Mouse (Mus musculus): ENCODE measurements around the gene Sel1l3. TPM values are rescaled to one million over a fixed set of nuclear protein-coding genes. Genes with fewer than 3 reads are reported as not detected.

Sel1l3 gene
- polyA plus RNA-seq, 1 experiment from 2014 or later, result 1.0 TPM

DNA sequence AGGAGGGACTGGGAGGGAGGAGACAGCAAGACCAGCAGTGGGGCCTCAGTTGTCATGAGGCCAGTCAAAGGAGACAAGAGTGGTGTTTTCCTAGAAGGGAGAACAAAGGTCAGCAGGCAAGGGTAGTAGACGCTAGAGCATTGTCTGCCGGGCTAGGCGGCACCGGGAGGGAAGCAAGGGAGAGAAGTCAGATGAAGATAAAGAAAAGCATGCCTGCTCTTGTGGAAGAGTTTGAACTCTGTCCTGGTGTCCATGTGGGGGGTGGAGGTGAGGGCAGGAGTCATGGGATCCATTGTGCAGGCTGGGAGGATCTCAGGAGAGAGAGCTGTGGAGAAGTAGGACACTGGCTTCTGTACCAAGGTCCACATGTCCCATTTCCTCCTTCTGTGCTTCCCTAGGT is 135.3 kb downstream of the Sel1l3 start:
- Histone ChIP-seq H3K4me3 (no peak overlapping the region), H3K4me1 (no peaks in the 10 kb centered on the region), H3K36me3 (no peaks in the 10 kb centered on the region), H3K9me3 (no peaks in the 10 kb centered on the region), H3K4me2 (no peak overlapping the region), H3K9ac (no peak overlapping the region), H3K27me3 (replicated peaks) (no peaks in the 10 kb centered on the region), H3K27ac (replicated peaks) (no peak overlapping the region)
- WGBS, result 31% methylated on average over 4 of the region's 4 CpGs
- no peak for ATAC-seq (ENCODE audit: extremely low read depth, insufficient number of reproducible peaks, low FRiP score, low TSS enrichment)

DNA sequence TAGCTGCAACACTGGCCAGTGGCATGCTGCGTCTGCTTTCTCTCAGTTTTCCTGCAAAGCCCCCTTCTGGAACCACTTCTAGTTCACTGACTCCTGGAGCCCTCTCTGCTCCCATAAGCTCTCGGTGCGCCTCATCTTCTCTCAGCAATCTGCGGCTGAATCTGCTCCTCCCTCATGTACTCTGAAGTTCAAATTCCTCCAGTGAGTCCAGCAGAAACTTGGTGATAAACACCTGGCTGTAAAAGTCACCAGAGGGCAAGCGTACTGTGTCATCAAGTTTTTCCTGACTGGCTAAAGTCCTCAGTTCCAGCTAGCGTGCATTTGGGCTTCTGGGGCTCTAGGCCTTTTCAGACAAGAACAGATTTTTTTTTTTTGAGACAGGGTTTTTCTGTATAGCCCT is 139.2 kb downstream of the Sel1l3 start:
- Histone ChIP-seq H3K4me2 (no peak overlapping the region), H3K9ac (no peak overlapping the region), H3K9me3 (no peaks in the 10 kb centered on the region), H3K27me3 (replicated peaks) (no peaks in the 10 kb centered on the region), H3K27ac (replicated peaks) (no peak overlapping the region), H3K4me3 (no peak overlapping the region), H3K4me1 (no peaks in the 10 kb centered on the region), H3K36me3 (no peaks in the 10 kb centered on the region)
- WGBS, result 50% methylated on average over 6 of the region's 6 CpGs
- ATAC-seq (ENCODE audit: extremely low read depth, insufficient number of reproducible peaks, low FRiP score, low TSS enrichment), result no peak

DNA sequence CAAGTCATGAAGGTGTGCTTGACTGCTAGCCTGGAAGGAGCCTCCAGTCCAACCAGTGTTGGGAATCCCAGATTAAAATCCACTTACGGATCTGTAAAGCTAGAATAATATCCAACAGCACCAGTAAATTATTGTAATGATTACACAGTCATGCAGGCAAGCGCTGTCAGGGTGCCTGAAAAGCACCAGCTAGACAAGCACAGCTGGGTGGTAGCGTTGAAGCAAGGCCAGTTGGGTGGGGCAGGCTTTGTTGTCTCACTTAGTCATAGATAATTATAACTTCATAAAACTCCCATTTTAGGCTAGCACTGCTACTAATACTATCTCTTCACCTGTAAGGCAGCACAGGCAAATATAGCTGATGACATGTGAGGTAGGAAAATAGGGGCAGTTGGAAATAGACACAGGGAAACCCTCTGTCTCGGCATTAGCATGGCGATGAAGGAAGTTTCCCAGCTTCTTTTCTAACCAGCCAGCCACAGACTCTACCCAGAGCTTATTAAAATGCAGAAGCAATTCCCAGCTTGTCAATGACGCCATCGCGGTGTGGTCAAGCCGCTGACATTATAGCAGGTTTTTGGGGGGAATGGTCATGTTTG is 152.1 kb downstream of the Sel1l3 start:
- no peak overlapping the region for H3K27ac ChIP-seq (replicated peaks)
- no peak for ATAC-seq (ENCODE audit: extremely low read depth, insufficient number of reproducible peaks, low FRiP score, low TSS enrichment)
- H3K9me3 ChIP-seq, result no peaks in the 10 kb centered on the region
- WGBS, result 83% methylated on average over 9 of the region's 9 CpGs
- H3K4me3 ChIP-seq, result no peak overlapping the region
- no peak overlapping the region for H3K4me2 ChIP-seq
- H3K4me1 ChIP-seq, result peaks cover 9% of the 10 kb centered on the region
- no peak overlapping the region for H3K9ac ChIP-seq
- no peaks in the 10 kb centered on the region for H3K36me3 ChIP-seq
- H3K27me3 ChIP-seq (replicated peaks), result no peaks in the 10 kb centered on the region

Other genes with a start within 250 kb of the Sel1l3 start
- gene Slc34a2, start 175.8 kb downstream of the Sel1l3 start, polyA plus RNA-seq (2015; fragmentation: Nextera tagmentation; extraction: Ambion mirVana), result not detected in 2 replicates
- 149 and 169 TPM in 2 replicates for gene Smim20, start 53.2 kb upstream of the Sel1l3 start, polyA plus RNA-seq (2015; fragmentation: Nextera tagmentation; extraction: Ambion mirVana)